Mouse (Mus musculus): Measurements from ENCODE around the gene Atg5.

Atg5 gene

DNA sequence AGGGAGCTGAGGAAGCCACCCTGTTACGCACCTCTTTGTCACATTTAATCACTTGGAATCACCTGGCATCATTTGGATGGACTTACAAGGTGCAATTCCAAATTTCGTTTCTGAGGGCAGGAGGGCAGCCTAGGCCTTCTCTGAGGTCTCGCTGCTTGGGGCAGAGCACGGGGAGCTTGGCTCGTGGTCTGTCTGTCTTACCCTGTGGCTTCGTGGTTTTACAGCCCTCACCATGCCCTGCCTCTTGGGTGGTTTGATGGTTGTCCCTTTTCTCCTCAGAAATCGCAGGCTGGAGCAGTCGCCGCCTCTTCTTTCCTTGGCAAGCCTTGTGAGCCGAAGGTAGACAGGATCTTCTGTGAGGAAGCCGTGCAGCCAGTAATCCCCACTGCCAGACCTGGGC lies 141.8 kb downstream of the Atg5 start:
- no peak for DNase-seq (ENCODE audit: low read depth, low spot score)
- Histone ChIP-seq H3K36me3 (ENCODE audit: control insufficient read depth, insufficient read depth, low read length, poor library complexity, severe bottlenecking) (no peaks in the 10 kb centered on the region), H3K27me3 (ENCODE audit: control insufficient read depth, insufficient read depth, low read length, poor library complexity, severe bottlenecking) (no peaks in the 10 kb centered on the region)
